12 mouse cellular contexts compared by ENCODE assay signal in genomic region chr4:109661183-109661582, GRCm38 (mm10). TPM values are rescaled to one million over a fixed set of nuclear protein-coding genes. Genes with fewer than 3 reads are reported as not detected.
DNase-seq lines count a peak whose midpoint lies in the region; TF ChIP-seq lines count a peak whose summit lies in the region.
"Had no signal": no experiment of that assay in that cellular context is flagged by ENCODE, and none has a peak within 500 bp of the region (broad histone marks: within the 10 kb centered on the region; RNA-seq: fewer than 3 reads in every experiment).

No protein-coding gene starts in this region.

- peaks cover 54% of the 10 kb centered on the region for H3K79me2 ChIP-seq in myocyte (ENCODE audit: control insufficient read depth, insufficient read depth)

- H3K27me3 ChIP-seq in heart, embryonic 10.5 days (ENCODE audit: insufficient read depth, poor library complexity, severe bottlenecking) = peaks cover 87% of the 10 kb centered on the region
- H3K27me3 ChIP-seq in myocyte (ENCODE audit: control insufficient read depth, insufficient read depth, insufficient read length) = no peaks in the 10 kb centered on the region

- H3K36me3 ChIP-seq in heart, embryonic 10.5 days = no peaks in the 10 kb centered on the region
- no peaks in the 10 kb centered on the region for H3K36me3 ChIP-seq in myocyte (ENCODE audit: control insufficient read depth, insufficient read depth)

- H3ac ChIP-seq in myocyte (ENCODE audit: control insufficient read depth, insufficient read length) = no peak overlapping the region

- H3K4me3 ChIP-seq in heart, embryonic 10.5 days = no peak overlapping the region
- H3K4me3 ChIP-seq in brown adipose tissue, adult 24 weeks (ENCODE audit: insufficient read depth, low read depth, low read length) = peak overlapping the region; percentile 38; the same call in 1 of the 2 replicates
- H3K4me3 ChIP-seq in myocyte = no peak overlapping the region

- H3K9me3 ChIP-seq in heart, embryonic 10.5 days = no peaks in the 10 kb centered on the region

- H3K4me1 ChIP-seq in heart, embryonic 10.5 days = peaks cover 22% of the 10 kb centered on the region
- peaks cover 3% of the 10 kb centered on the region for H3K4me1 ChIP-seq in brown adipose tissue, adult 24 weeks (ENCODE audit: control insufficient read depth, insufficient read depth, insufficient read length, low read length)

- no peak overlapping the region for H3K27ac ChIP-seq in heart, embryonic 10.5 days
- peak overlapping the region; percentile 53 for H3K27ac ChIP-seq in brown adipose tissue, adult 24 weeks (replicated peaks; ENCODE audit: low read depth, low read length)

- TF ChIP-seq POLR2A in myocyte (IDR thresholded peaks at IDR 0.05; ENCODE audit: insufficient read length, low read depth) = no peak

- WGBS in heart, embryonic 10.5 days = 6% methylated on average over 5 of the region's 5 CpGs

- peak overlapping the region; percentile 22 for H3K4me2 ChIP-seq in myocyte (ENCODE audit: low read depth)

- intact Hi-C loops in heart, postnatal 14 days (cut with DNase I) = no loop called here

- DNase-seq in heart, postnatal 14 days = peak; percentile 13 to 22
- DNase-seq in heart, embryonic 10.5 days (ENCODE audit: low spot score) = no peak
- DNase-seq in ovary, postnatal 36 days (ENCODE audit: low spot score) = peak; percentile 10
- no peak for DNase-seq in ovary, adult 18-20 months (ENCODE audit: low spot score)
- DNase-seq in layer of hippocampus, adult 18-20 months (ENCODE audit: low spot score in 2 of 2) = no peak
- DNase-seq: cerebellum, adult 2 months; gastrocnemius, postnatal 25 days; kidney, adult 11 months; kidney, postnatal 14 days; thymus, adult 18-20 months had no signal

TF ChIP-seq in myocyte, 11 proteins besides CTCF, POLR2A, EP300 and RAD21:
- no peak for TF ChIP-seq MAX (IDR thresholded peaks at IDR 0.05; ENCODE audit: low read depth)
- no peak for TF ChIP-seq POLR2AphosphoS2 (IDR thresholded peaks at IDR 0.05; ENCODE audit: insufficient read length, low read depth)
- no peak for TF ChIP-seq USF1 (IDR thresholded peaks at IDR 0.05; ENCODE audit: low read depth)
- TF ChIP-seq E2F4 (IDR thresholded peaks at IDR 0.05; ENCODE audit: insufficient read depth) = no peak
- TF ChIP-seq MYOD1 (IDR thresholded peaks at IDR 0.05; ENCODE audit: control insufficient read depth in 1 of 3, insufficient read length in 2 of 3, low read depth in 2 of 3) = no peak
- TF ChIP-seq TCF3 (IDR thresholded peaks at IDR 0.05; ENCODE audit: insufficient read length, low read depth) = no peak
- no peak for TF ChIP-seq CEBPB (IDR thresholded peaks at IDR 0.05; ENCODE audit: insufficient read depth, poor library complexity, severe bottlenecking)

RNA-seq across cellular contexts. Expression of gene Cdkn2c, which starts 5.8 kb away (rescaled TPM):
- 10 to 100 TPM; 19.5 to 23.6 TPM for total RNA-seq in heart, postnatal 14 days (2021)
- polyA plus RNA-seq in heart, embryonic 10.5 days (2016; fragmentation: Nextera tagmentation; extraction: Ambion mirVana) = 3.7 and 4.4 TPM in 2 replicates
- 114 and 124 TPM in 2 replicates for polyA plus RNA-seq in brown adipose tissue, adult 24 weeks (2012; ENCODE audit: insufficient read depth, insufficient read length, missing spikeins)
- 17.3 TPM for polyA plus RNA-seq in myocyte (2012; fragmentation: generic; extraction: Trizol)
- 1 to 10 TPM; 3.0 to 3.3 TPM for total RNA-seq in layer of hippocampus, adult 18-20 months (2021)

RNA-seq across cellular contexts. Expression of gene Faf1, which starts 15.2 kb away (rescaled TPM):
- total RNA-seq in heart, postnatal 14 days (2021) = 10 to 100 TPM; 29.8 to 30.6 TPM
- polyA plus RNA-seq in heart, embryonic 10.5 days (2016; fragmentation: Nextera tagmentation; extraction: Ambion mirVana) = 24.7 and 27.0 TPM in 2 replicates
- 26.6 and 28.3 TPM in 2 replicates for polyA plus RNA-seq in brown adipose tissue, adult 24 weeks (2012; ENCODE audit: insufficient read depth, insufficient read length, missing spikeins)
- 30.1 TPM for polyA plus RNA-seq in myocyte (2012; fragmentation: generic; extraction: Trizol)
- total RNA-seq in layer of hippocampus, adult 18-20 months (2021) = 10 to 100 TPM; 22.2 to 25.0 TPM

Comparison
In these comparisons a context has a peak if more than half of its experiments do, and no peak if none do; other contexts are left out.
1. DNase-seq: peak in heart, postnatal 14 days (2 of 2) and ovary, postnatal 36 days (single experiment); none in heart, embryonic 10.5 days (single experiment), ovary, adult 18-20 months (single experiment) and layer of hippocampus, adult 18-20 months (0 of 2).